Mouse (Mus musculus): ENCODE measurements around the gene Stx8. TPM values are rescaled to one million over a fixed set of nuclear protein-coding genes. Genes with fewer than 3 reads are reported as not detected.

The Stx8 gene
- total and polyA plus RNA-seq, 2 experiments from 2014 or later: 13.2 to 63.6 TPM

GRCm38 (mm10) chr11:68072597-68073210 is 106.7 kb downstream of the Stx8 start:
- H3K4me3 ChIP-seq (ENCODE audit: low read depth, low read length): no peak overlapping the region
- H3K27me3 ChIP-seq (ENCODE audit: insufficient read depth, low read length): no peaks in the 10 kb centered on the region
- WGBS: 36% methylated on average over 11 of the region's 11 CpGs
- H3K4me2 ChIP-seq (ENCODE audit: low read depth, low read length, poor library complexity, severe bottlenecking): no peak overlapping the region
- H3K9me3 ChIP-seq (ENCODE audit: low read length): no peaks in the 10 kb centered on the region
- no peaks in the 10 kb centered on the region for H3K36me3 ChIP-seq (ENCODE audit: insufficient read depth, low read length)
- no peak overlapping the region for H3K9ac ChIP-seq (replicated peaks; ENCODE audit: low read length, poor library complexity, severe bottlenecking)
- H3K27ac ChIP-seq (ENCODE audit: low read depth, low read length): no peak overlapping the region
- ATAC-seq (ENCODE audit: low FRiP score) (no peak), DNase-seq (ENCODE audit: low spot score) (no peak)
- no peaks in the 10 kb centered on the region for H3K4me1 ChIP-seq (ENCODE audit: insufficient read depth, low read length)
- TF ChIP-seq CTCF (IDR thresholded peaks at IDR 0.05): no peak

- WGBS: 63% methylated on average over 5 of the region's 5 CpGs
- Histone ChIP-seq H3K4me2 (ENCODE audit: low read depth, low read length, poor library complexity, severe bottlenecking) (no peak overlapping the region), H3K4me1 (ENCODE audit: insufficient read depth, low read length) (no peaks in the 10 kb centered on the region), H3K36me3 (ENCODE audit: insufficient read depth, low read length) (no peaks in the 10 kb centered on the region), H3K4me3 (ENCODE audit: low read depth, low read length) (no peak overlapping the region), H3K9me3 (ENCODE audit: low read length) (no peaks in the 10 kb centered on the region), H3K27ac (ENCODE audit: low read depth, low read length) (no peak overlapping the region), H3K27me3 (ENCODE audit: insufficient read depth, low read length) (no peaks in the 10 kb centered on the region), H3K9ac (replicated peaks; ENCODE audit: low read length, poor library complexity, severe bottlenecking) (no peak overlapping the region)
- ATAC-seq (ENCODE audit: low FRiP score): no peak
- no peak for TF ChIP-seq CTCF (IDR thresholded peaks at IDR 0.05)
- DNase-seq (ENCODE audit: low spot score): no peak
Observed at GRCm38 (mm10) chr11:68074686-68075085, 108.7 kb downstream of the Stx8 start.

GRCm38 (mm10) chr11:68075331-68075730 is 109.3 kb downstream of the Stx8 start:
- Histone ChIP-seq H3K4me1 (ENCODE audit: insufficient read depth, low read length) (no peaks in the 10 kb centered on the region), H3K9me3 (ENCODE audit: low read length) (no peaks in the 10 kb centered on the region), H3K4me2 (ENCODE audit: low read depth, low read length, poor library complexity, severe bottlenecking) (no peak overlapping the region), H3K27me3 (ENCODE audit: insufficient read depth, low read length) (no peaks in the 10 kb centered on the region), H3K4me3 (ENCODE audit: low read depth, low read length) (no peak overlapping the region), H3K9ac (replicated peaks; ENCODE audit: low read length, poor library complexity, severe bottlenecking) (no peak overlapping the region), H3K36me3 (ENCODE audit: insufficient read depth, low read length) (no peaks in the 10 kb centered on the region), H3K27ac (ENCODE audit: low read depth, low read length) (no peak overlapping the region)
- DNase-seq (ENCODE audit: low spot score) (no peak), ATAC-seq (ENCODE audit: low FRiP score) (no peak)
- 72% methylated on average over 2 of the region's 2 CpGs for WGBS
- no peak for TF ChIP-seq CTCF (IDR thresholded peaks at IDR 0.05)

- Histone ChIP-seq H3K9me3 (ENCODE audit: low read length) (no peaks in the 10 kb centered on the region), H3K36me3 (ENCODE audit: insufficient read depth, low read length) (no peaks in the 10 kb centered on the region), H3K4me3 (ENCODE audit: low read depth, low read length) (no peak overlapping the region), H3K9ac (replicated peaks; ENCODE audit: low read length, poor library complexity, severe bottlenecking) (no peak overlapping the region), H3K4me1 (ENCODE audit: insufficient read depth, low read length) (no peaks in the 10 kb centered on the region), H3K4me2 (ENCODE audit: low read depth, low read length, poor library complexity, severe bottlenecking) (no peak overlapping the region), H3K27me3 (ENCODE audit: insufficient read depth, low read length) (no peaks in the 10 kb centered on the region), H3K27ac (ENCODE audit: low read depth, low read length) (no peak overlapping the region)
- TF ChIP-seq CTCF (IDR thresholded peaks at IDR 0.05): no peak
- WGBS: 98% methylated on average over 2 of the region's 2 CpGs
- DNase-seq (ENCODE audit: low spot score): no peak
- ATAC-seq (ENCODE audit: low FRiP score): no peak
Observed at GRCm38 (mm10) chr11:68079756-68080155, 113.8 kb downstream of the Stx8 start.

GRCm38 (mm10) chr11:68080999-68081398 is 115.0 kb downstream of the Stx8 start:
- H3K27ac ChIP-seq (ENCODE audit: low read depth, low read length): no peak overlapping the region
- no peak for ATAC-seq (ENCODE audit: low FRiP score)
- H3K9ac ChIP-seq (replicated peaks; ENCODE audit: low read length, poor library complexity, severe bottlenecking): no peak overlapping the region
- H3K4me2 ChIP-seq (ENCODE audit: low read depth, low read length, poor library complexity, severe bottlenecking): no peak overlapping the region
- no peaks in the 10 kb centered on the region for H3K27me3 ChIP-seq (ENCODE audit: insufficient read depth, low read length)
- WGBS: 80% methylated on average over 2 of the region's 2 CpGs
- H3K4me3 ChIP-seq (ENCODE audit: low read depth, low read length): no peak overlapping the region
- H3K36me3 ChIP-seq (ENCODE audit: insufficient read depth, low read length): no peaks in the 10 kb centered on the region
- H3K4me1 ChIP-seq (ENCODE audit: insufficient read depth, low read length): no peaks in the 10 kb centered on the region
- TF ChIP-seq CTCF (IDR thresholded peaks at IDR 0.05): peak; percentile 36
- H3K9me3 ChIP-seq (ENCODE audit: low read length): no peaks in the 10 kb centered on the region
- DNase-seq (ENCODE audit: low spot score): no peak

GRCm38 (mm10) chr11:68082756-68083155 is 116.8 kb downstream of the Stx8 start:
- no peak overlapping the region for H3K4me3 ChIP-seq (ENCODE audit: low read depth, low read length)
- no peak overlapping the region for H3K9ac ChIP-seq (replicated peaks; ENCODE audit: low read length, poor library complexity, severe bottlenecking)
- DNase-seq (ENCODE audit: low spot score) (no peak), ATAC-seq (ENCODE audit: low FRiP score) (no peak)
- H3K27me3 ChIP-seq (ENCODE audit: insufficient read depth, low read length): no peaks in the 10 kb centered on the region
- H3K4me1 ChIP-seq (ENCODE audit: insufficient read depth, low read length): no peaks in the 10 kb centered on the region
- H3K4me2 ChIP-seq (ENCODE audit: low read depth, low read length, poor library complexity, severe bottlenecking): no peak overlapping the region
- no peak for TF ChIP-seq CTCF (IDR thresholded peaks at IDR 0.05)
- 88% methylated on average over 12 of the region's 12 CpGs for WGBS
- no peak overlapping the region for H3K27ac ChIP-seq (ENCODE audit: low read depth, low read length)
- no peaks in the 10 kb centered on the region for H3K9me3 ChIP-seq (ENCODE audit: low read length)
- no peaks in the 10 kb centered on the region for H3K36me3 ChIP-seq (ENCODE audit: insufficient read depth, low read length)
